Mouse (Mus musculus) monocyte, adult 59 days (primary cell): ENCODE results near the gene Kcnq4. TPM values are rescaled to one million over a fixed set of nuclear protein-coding genes. Genes with fewer than 3 reads are reported as not detected.

Source experiments
- total RNA-seq, 2 experiments: library from RNA; stranded (reverse); gene quantifications; one replicate each; pipeline ENCODE4 v1.2.4; 2023

Gene Kcnq4
- total RNA-seq = under 1 TPM in 1 of 2 experiments, not detected in 1; 0.13 TPM

DNA sequence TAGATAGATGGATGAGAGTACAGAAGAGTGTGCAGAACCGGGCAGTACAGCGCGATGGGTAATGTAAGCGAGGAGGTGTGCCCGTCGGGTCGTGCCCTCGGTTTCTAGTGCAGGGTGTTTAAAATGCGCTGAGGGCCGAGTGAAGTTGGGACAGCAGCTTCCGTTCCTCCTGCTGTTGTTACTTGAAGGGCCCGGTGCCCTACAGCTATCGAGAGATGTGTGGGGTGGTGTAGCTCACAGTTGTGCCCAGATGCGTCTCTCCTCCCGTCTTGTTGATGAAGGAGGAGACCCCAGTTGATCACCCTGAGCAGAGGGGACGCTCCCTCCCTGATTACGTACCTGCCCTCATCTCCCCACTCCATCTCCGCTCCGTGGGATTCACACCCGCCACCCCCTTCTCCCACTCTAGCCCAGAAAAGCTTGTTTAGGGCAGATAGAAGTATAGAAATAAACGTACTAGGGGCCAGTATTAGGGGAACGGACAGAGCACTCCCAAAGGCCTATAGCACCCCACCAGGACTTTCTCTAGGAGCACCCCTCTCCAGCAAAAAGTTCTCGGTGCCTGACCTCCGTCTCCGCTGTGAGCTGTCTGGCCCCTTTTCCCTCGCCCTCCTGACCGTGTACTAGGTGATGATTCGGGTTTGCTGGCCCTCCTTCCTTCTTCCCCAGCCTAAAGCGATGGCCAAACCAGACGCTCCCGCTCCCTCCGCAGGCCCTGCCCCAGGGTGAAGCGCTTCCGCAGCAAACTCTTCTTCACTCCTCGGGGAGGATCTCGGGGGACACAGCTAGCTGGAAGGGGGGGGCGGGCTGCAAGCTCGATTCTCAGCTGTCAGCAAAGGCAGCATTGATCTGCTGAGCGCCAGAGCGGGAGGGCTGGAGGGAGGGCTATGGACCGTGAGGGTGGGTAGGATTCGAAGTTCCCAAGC is at the start of gene Kcnq4:
Gene Kcnq4 (minus strand): TSS at position 672 of the 926 bp plus-strand sequence.

GRCm38 (mm10) chr4:120666358-120667024 is 81.9 kb downstream of the Kcnq4 start, which contains the start of gene Cited4:
Gene Cited4 (plus strand): TSS chr4:120666572.

Other genes starting within 250 kb of the Kcnq4 start
- gene Slfnl1, start 216.4 kb downstream of the Kcnq4 start, total RNA-seq = under 1 TPM; 0.26 to 0.70 TPM
- gene Ctps, start 178.3 kb downstream of the Kcnq4 start, total RNA-seq = 1 to 10 TPM; 5.2 to 5.3 TPM
- not detected for gene Gm8439, start 159.9 kb downstream of the Kcnq4 start, total RNA-seq
- gene Cited4, start 82.0 kb downstream of the Kcnq4 start, total RNA-seq = 1 to 10 TPM; 6.3 to 9.5 TPM
- 10 to 100 TPM; 53.1 to 58.8 TPM for gene Nfyc, start 83.0 kb upstream of the Kcnq4 start, total RNA-seq
- gene Rims3, start 106.2 kb upstream of the Kcnq4 start, total RNA-seq = 10 to 100 TPM; 18.7 to 20.4 TPM
- 1 to 10 TPM; 4.6 to 7.9 TPM for gene Exo5, start 176.4 kb upstream of the Kcnq4 start, total RNA-seq
- gene Zfp69, start 203.1 kb upstream of the Kcnq4 start, total RNA-seq = 1 to 10 TPM; 5.8 to 6.8 TPM